7 mouse cellular contexts compared by ENCODE assay signal in the genomic region with DNA sequence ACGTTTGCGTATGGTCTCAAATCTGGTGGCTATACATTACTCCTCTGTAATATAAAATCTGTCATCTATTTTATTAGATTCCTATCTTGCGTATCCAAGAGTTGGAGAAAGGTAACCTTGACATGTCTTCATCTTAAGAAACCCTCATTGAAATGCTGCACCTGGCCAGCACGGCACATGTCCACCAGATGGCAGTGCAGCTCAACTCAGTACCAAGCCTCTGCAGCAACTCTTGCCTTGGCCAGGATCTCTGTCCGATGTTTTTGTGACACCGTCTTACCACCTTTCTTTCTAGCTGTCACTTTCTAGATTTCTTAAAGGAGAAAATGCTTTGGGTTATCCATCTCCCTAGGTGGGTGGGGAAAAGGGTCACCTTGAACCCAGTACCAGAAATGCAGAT.
A peak's percentile ranks its signal among the peaks of the same experiment; 100 is the strongest.
DNase-seq lines count a peak whose midpoint lies in the region; ATAC-seq and TF ChIP-seq lines count a peak whose summit lies in the region.

No protein-coding gene starts in this region.

- peak overlapping the region; percentile 12 for H3K4me2 ChIP-seq in myocyte (ENCODE audit: low read depth)

- no peak for TF ChIP-seq POLR2A in kidney, adult 2 months (IDR thresholded peaks at IDR 0.05; ENCODE audit: low read depth, low read length)
- no peak for TF ChIP-seq POLR2A in myocyte (IDR thresholded peaks at IDR 0.05; ENCODE audit: insufficient read length, low read depth)

- 24% methylated on average over 6 of the region's 6 CpGs for WGBS in kidney, adult 2 months

- peak; percentile 99 for ATAC-seq in common myeloid progenitor, adult 5-6 weeks (replicated peaks; ENCODE audit: low read depth, poor library complexity, severe bottlenecking)

- intact Hi-C loops in gastrocnemius, postnatal 14 days (cut with DNase I; ENCODE audit: low total_unique reads) = no loop called here
- intact Hi-C loops in left cerebral cortex, postnatal 4 days (cut with DNase I) = loop anchor here (5.0 kb wide), 1 partner anchor 342 kb away; no protein-coding TSS in a partner anchor

- H3K36me3 ChIP-seq in kidney, adult 2 months (ENCODE audit: control insufficient read depth, insufficient read depth, low read length) = no peaks in the 10 kb centered on the region
- H3K36me3 ChIP-seq in myocyte (ENCODE audit: control insufficient read depth, insufficient read depth) = no peaks in the 10 kb centered on the region

- DNase-seq in adrenal gland, adult 18-20 months (ENCODE audit: low spot score in 2 of 2) = peak; percentile 59 to 70
- peak; percentile 72 for DNase-seq in gastrocnemius, postnatal 14 days
- peak; percentile 65 for DNase-seq in kidney, adult 2 months
- DNase-seq in left cerebral cortex, postnatal 4 days = peak; percentile 82
- peak; percentile 31 to 54 for DNase-seq in spleen, postnatal 36 days (ENCODE audit: low spot score in 2 of 2)

- no peak overlapping the region for H3K27ac ChIP-seq in kidney, adult 2 months (ENCODE audit: insufficient read depth, low read depth, low read length)

- TF ChIP-seq CTCF in kidney, adult 2 months (conservative IDR thresholded peaks at IDR 0.05; ENCODE audit: insufficient read depth, insufficient read length, low read depth, low read length) = peak; percentile 96

- no peaks in the 10 kb centered on the region for H3K79me2 ChIP-seq in myocyte (ENCODE audit: control insufficient read depth, insufficient read depth)

- no peaks in the 10 kb centered on the region for H3K4me1 ChIP-seq in kidney, adult 2 months (ENCODE audit: control insufficient read depth, insufficient read depth, low read length)

- H3ac ChIP-seq in myocyte (ENCODE audit: control insufficient read depth, insufficient read length) = no peak overlapping the region

- H3K4me3 ChIP-seq in kidney, adult 2 months (ENCODE audit: insufficient read depth, low read depth, low read length) = no peak overlapping the region
- H3K4me3 ChIP-seq in myocyte = no peak overlapping the region

- no peaks in the 10 kb centered on the region for H3K27me3 ChIP-seq in kidney, adult 2 months (replicated peaks; ENCODE audit: control insufficient read depth, insufficient read depth, low read length)
- H3K27me3 ChIP-seq in myocyte (ENCODE audit: control insufficient read depth, insufficient read depth, insufficient read length) = no peaks in the 10 kb centered on the region

TF ChIP-seq in myocyte, 11 proteins besides CTCF, POLR2A, EP300 and RAD21:
- TF ChIP-seq SRF (IDR thresholded peaks at IDR 0.05; ENCODE audit: control insufficient read depth, insufficient read length, low read depth) = no peak
- peak in 1 of 3 experiments; percentile 25 for TF ChIP-seq MYOG (IDR thresholded peaks at IDR 0.05; ENCODE audit: control insufficient read depth in 1 of 3, insufficient read depth in 1 of 3, insufficient read length in 2 of 3, low read depth in 2 of 3)
- TF ChIP-seq POLR2AphosphoS2 (IDR thresholded peaks at IDR 0.05; ENCODE audit: insufficient read length, low read depth) = no peak
- peak in 1 of 3 experiments; percentile 36 for TF ChIP-seq MYOD1 (IDR thresholded peaks at IDR 0.05; ENCODE audit: control insufficient read depth in 1 of 3, insufficient read length in 2 of 3, low read depth in 2 of 3)
- TF ChIP-seq TCF12 (IDR thresholded peaks at IDR 0.05; ENCODE audit: insufficient read depth, poor library complexity, severe bottlenecking) = no peak
